Mouse (Mus musculus) hindbrain, embryonic 16.5 days (tissue): ENCODE results near the gene Psmd11. TPM values are rescaled to one million over a fixed set of nuclear protein-coding genes. Genes with fewer than 3 reads are reported as not detected.
A peak's percentile ranks its signal among the peaks of the same experiment; 100 is the strongest.
"Not testable (repeated sequence)": the region's sequence is repeated elsewhere in the genome, so short reads cannot be mapped to it uniquely, and the experiment has no call there.

Experiments used
- ATAC-seq: fragments of 200-750 bp; cut with Nextera tagmentation; 2 replicates; pipeline ENCODE4 v1.8.0; 2017; ENCODE audit warnings: moderate TSS enrichment, moderate library complexity
- H3K27ac ChIP-seq: fragments of 300-500 bp; sonication (generic); 2 replicates; pipeline ENCODE4 v1.5.1; 2014; ENCODE audit warnings: low read depth, mild to moderate bottlenecking, control low read depth, low read length, moderate library complexity
- H3K27me3 ChIP-seq: fragments of 300-500 bp; sonication (generic); replicated peaks from 2 replicates; pipeline ENCODE4 v1.6.1; 2014; ENCODE audit warnings: low read length; ENCODE audit not compliant: control insufficient read depth, insufficient read depth
- H3K36me3 ChIP-seq: fragments of 300-500 bp; sonication (generic); 2 replicates; pipeline ENCODE4 v1.6.1; 2014; ENCODE audit warnings: mild to moderate bottlenecking, low read length, moderate library complexity, mixed read lengths; ENCODE audit not compliant: control insufficient read depth, insufficient read depth
- H3K4me1 ChIP-seq: fragments of 300-500 bp; sonication (generic); 2 replicates; pipeline ENCODE4 v1.6.1; 2014; ENCODE audit warnings: low read depth, low read length; ENCODE audit not compliant: control insufficient read depth, insufficient read depth
- H3K4me2 ChIP-seq: fragments of 300-500 bp; sonication (generic); 2 replicates; pipeline ENCODE4 v1.6.1; 2014; ENCODE audit warnings: mild to moderate bottlenecking, low read length, control low read depth, moderate library complexity
- H3K4me3 ChIP-seq: fragments of 300-500 bp; sonication (generic); 2 replicates; pipeline ENCODE4 v1.5.1; 2014; ENCODE audit warnings: mild to moderate bottlenecking, low read length, control low read depth, moderate library complexity
- H3K9ac ChIP-seq: fragments of 300-500 bp; sonication (generic); 2 replicates; pipeline ENCODE4 v1.6.1; 2014; ENCODE audit warnings: low read depth, mild to moderate bottlenecking, control low read depth, low read length, moderate library complexity
- H3K9me3 ChIP-seq: fragments of 300-500 bp; sonication (generic); 2 replicates; pipeline ENCODE4 v1.6.1; 2014; ENCODE audit warnings: mild to moderate bottlenecking, low read length, moderate library complexity; ENCODE audit not compliant: control insufficient read depth
- WGBS: fragments of 180-500 bp; shearing (Covaris S2); extraction: QIAGEN DNeasy Blood & Tissue Kit; methylation state at CpG from one replicate; pipeline ENCODE4 v1.1.7; 2014; 5-methylcytosine and 5-hydroxymethylcytosine counted together
- polyA plus RNA-seq: library from polyadenylated mRNA; unstranded; fragments of >200 nt; fragmentation: Nextera tagmentation; extraction: Ambion mirVana; gene quantifications from 2 replicates; pipeline ENCODE4 v1.2.1, GENCODE M21; 2015

The Psmd11 gene
- polyA plus RNA-seq, 1 experiment from 2014 or later: 275 TPM

- Histone ChIP-seq H3K27ac (no peak overlapping the region), H3K27me3 (no peaks in the 10 kb centered on the region), H3K4me1 (peaks cover 4% of the 10 kb centered on the region), H3K9ac (no peak overlapping the region), H3K4me3 (no peak overlapping the region), H3K9me3 (no peaks in the 10 kb centered on the region), H3K36me3 (no peaks in the 10 kb centered on the region), H3K4me2 (no peak overlapping the region)
- 79% methylated on average over 2 of the region's 2 CpGs for WGBS
- ATAC-seq: no peak
Observed at GRCm38 (mm10) chr11:80424691-80425090, 3.7 kb upstream of the Psmd11 start.

GRCm38 (mm10) chr11:80425247-80425778 is 3.1 kb upstream of the Psmd11 start:
- 63% methylated on average over 5 of the region's 5 CpGs for WGBS
- Histone ChIP-seq H3K9ac (no peak overlapping the region), H3K4me2 (no peak overlapping the region), H3K36me3 (no peaks in the 10 kb centered on the region), H3K27me3 (no peaks in the 10 kb centered on the region), H3K27ac (no peak overlapping the region), H3K4me1 (peaks cover 7% of the 10 kb centered on the region), H3K9me3 (no peaks in the 10 kb centered on the region), H3K4me3 (no peak overlapping the region)
- ATAC-seq: no peak

GRCm38 (mm10) chr11:80426029-80426813 is 2.2 kb upstream of the Psmd11 start:
- H3K9ac ChIP-seq, H3K27ac ChIP-seq, H3K4me3 ChIP-seq, H3K27me3 ChIP-seq, ATAC-seq, H3K4me2 ChIP-seq, H3K9me3 ChIP-seq, H3K4me1 ChIP-seq, H3K36me3 ChIP-seq: not testable (repeated sequence)
- WGBS: 85% methylated on average over 16 of the region's 16 CpGs

- Histone ChIP-seq H3K9ac (peak overlapping the region; percentile 85), H3K4me2 (peak overlapping the region; percentile 91), H3K36me3 (peaks cover 13% of the 10 kb centered on the region), H3K27ac (peak overlapping the region; percentile 88), H3K4me1 (peaks cover 7% of the 10 kb centered on the region), H3K4me3 (peak overlapping the region; percentile 77), H3K27me3 (no peaks in the 10 kb centered on the region), H3K9me3 (no peaks in the 10 kb centered on the region)
- no peak for ATAC-seq
- under 1% methylated on average over 36 of the region's 37 CpGs for WGBS
Observed at GRCm38 (mm10) chr11:80429009-80429475, 627 bp downstream of the Psmd11 start.

GRCm38 (mm10) chr11:80429500-80430166 is 1.2 kb downstream of the Psmd11 start:
- H3K9ac ChIP-seq: peak overlapping the region; percentile 85
- peaks cover 13% of the 10 kb centered on the region for H3K36me3 ChIP-seq
- H3K4me2 ChIP-seq: peak overlapping the region; percentile 91
- H3K27ac ChIP-seq: no peak overlapping the region
- H3K9me3 ChIP-seq: no peaks in the 10 kb centered on the region
- H3K4me3 ChIP-seq: peak overlapping the region; percentile 77
- ATAC-seq: no peak
- H3K4me1 ChIP-seq: peaks cover 7% of the 10 kb centered on the region
- WGBS: 67% methylated on average over 14 of the region's 14 CpGs
- H3K27me3 ChIP-seq: no peaks in the 10 kb centered on the region

GRCm38 (mm10) chr11:80430366-80430910 is 2.0 kb downstream of the Psmd11 start:
- WGBS: 96% methylated on average over 3 of the region's 3 CpGs
- Histone ChIP-seq H3K36me3 (peaks cover 13% of the 10 kb centered on the region), H3K4me1 (peaks cover 7% of the 10 kb centered on the region), H3K4me3 (no peak overlapping the region), H3K4me2 (no peak overlapping the region), H3K9ac (no peak overlapping the region), H3K9me3 (no peaks in the 10 kb centered on the region), H3K27me3 (no peaks in the 10 kb centered on the region), H3K27ac (no peak overlapping the region)
- ATAC-seq: no peak

GRCm38 (mm10) chr11:80446916-80447315 is 18.5 kb downstream of the Psmd11 start:
- no peaks in the 10 kb centered on the region for H3K27me3 ChIP-seq
- no peak overlapping the region for H3K27ac ChIP-seq
- WGBS: 96% methylated on average over 3 of the region's 3 CpGs
- no peaks in the 10 kb centered on the region for H3K9me3 ChIP-seq
- no peak overlapping the region for H3K4me3 ChIP-seq
- H3K4me2 ChIP-seq: no peak overlapping the region
- H3K9ac ChIP-seq: no peak overlapping the region
- no peak for ATAC-seq
- H3K36me3 ChIP-seq: peaks cover 7% of the 10 kb centered on the region
- no peaks in the 10 kb centered on the region for H3K4me1 ChIP-seq

GRCm38 (mm10) chr11:80449859-80450258 is 21.4 kb downstream of the Psmd11 start:
- no peaks in the 10 kb centered on the region for H3K27me3 ChIP-seq
- no peak overlapping the region for H3K4me3 ChIP-seq
- 89% methylated on average over 2 of the region's 2 CpGs for WGBS
- no peak for ATAC-seq
- H3K36me3 ChIP-seq: peaks cover 5% of the 10 kb centered on the region
- no peaks in the 10 kb centered on the region for H3K4me1 ChIP-seq
- H3K4me2 ChIP-seq: no peak overlapping the region
- H3K27ac ChIP-seq: no peak overlapping the region
- no peak overlapping the region for H3K9ac ChIP-seq
- H3K9me3 ChIP-seq: no peaks in the 10 kb centered on the region

- H3K4me2 ChIP-seq: no peak overlapping the region
- H3K9ac ChIP-seq: no peak overlapping the region
- no peak for ATAC-seq
- whole genome bisulfite sequencing: 89% methylated on average over 3 of the region's 3 CpGs
- no peaks in the 10 kb centered on the region for H3K4me1 ChIP-seq
- H3K27me3 ChIP-seq: no peaks in the 10 kb centered on the region
- no peak overlapping the region for H3K4me3 ChIP-seq
- H3K27ac ChIP-seq: no peak overlapping the region
- H3K9me3 ChIP-seq: no peaks in the 10 kb centered on the region
- H3K36me3 ChIP-seq: peaks cover 7% of the 10 kb centered on the region
Observed at GRCm38 (mm10) chr11:80452242-80452641, 23.8 kb downstream of the Psmd11 start.
